Mouse (Mus musculus): Measurements from ENCODE around the gene Ak7. TPM values are rescaled to one million over a fixed set of nuclear protein-coding genes. Genes with fewer than 3 reads are reported as not detected.

Gene Ak7
- not detected for polyA plus RNA-seq (2014; fragmentation: Illumina TruSeq; extraction: RNeasy Lipid Tissue Mini Kit (QIAGEN cat#74804); ENCODE audit: low read depth, low replicate concordance)

GRCm38 (mm10) chr12:105705799-105706487 lies at the start of gene Ak7:
Ak7 (plus strand) TSS chr12:105705976.

GRCm38 (mm10) chr12:105683933-105684901 lies 21.6 kb upstream of the Ak7 start, which contains the start of gene Gskip:
Gskip (plus strand) TSS chr12:105684829.

GRCm38 (mm10) chr12:105685001-105685691 lies 20.6 kb upstream of the Ak7 start, which contains the start of gene Atg2b:
Atg2b (minus strand) TSS chr12:105685211.

GRCm38 (mm10) chr12:105784196-105784999 lies 78.6 kb downstream of the Ak7 start, which contains the start of gene Papola:
Papola (plus strand) TSS chr12:105784694.

Other genes starting within 250 kb of the Ak7 start
- gene Bdkrb2, start 142.8 kb upstream of the Ak7 start, polyA plus RNA-seq (2014; fragmentation: Illumina TruSeq; extraction: RNeasy Lipid Tissue Mini Kit (QIAGEN cat#74804); ENCODE audit: low read depth, low replicate concordance), result not detected
- gene Bdkrb1, start 102.9 kb upstream of the Ak7 start, polyA plus RNA-seq (2014; fragmentation: Illumina TruSeq; extraction: RNeasy Lipid Tissue Mini Kit (QIAGEN cat#74804); ENCODE audit: low read depth, low replicate concordance), result not detected
- gene Gskip, start 21.1 kb upstream of the Ak7 start, polyA plus RNA-seq (2014; fragmentation: Illumina TruSeq; extraction: RNeasy Lipid Tissue Mini Kit (QIAGEN cat#74804); ENCODE audit: low read depth, low replicate concordance), result 7.6 TPM
- gene Atg2b, start 20.8 kb upstream of the Ak7 start, polyA plus RNA-seq (2014; fragmentation: Illumina TruSeq; extraction: RNeasy Lipid Tissue Mini Kit (QIAGEN cat#74804); ENCODE audit: low read depth, low replicate concordance), result 15.7 TPM
- gene Papola, start 78.7 kb downstream of the Ak7 start, polyA plus RNA-seq (2014; fragmentation: Illumina TruSeq; extraction: RNeasy Lipid Tissue Mini Kit (QIAGEN cat#74804); ENCODE audit: low read depth, low replicate concordance), result 87.6 TPM

All from heart, adult 10 weeks (tissue).